Mouse (Mus musculus) hindbrain, embryonic 11.5 days (tissue): ENCODE data around the gene Sec24c. TPM values are rescaled to one million over a fixed set of nuclear protein-coding genes. Genes with fewer than 3 reads are reported as not detected.
"Not testable (repeated sequence)": the region's sequence is repeated elsewhere in the genome, so short reads cannot be mapped to it uniquely, and the experiment has no call there.

Experiments
- ATAC-seq: fragments of 200-750 bp; cut with Nextera tagmentation; 2 replicates; pipeline ENCODE4 v1.8.0; 2017; ENCODE audit warnings: mild to moderate bottlenecking, moderate TSS enrichment, moderate library complexity; ENCODE audit not compliant: low FRiP score
- DNase-seq: peaks from one replicate; pipeline ENCODE4 v3.0.0-alpha.2; 2015; ENCODE audit warnings: low spot score
- H3K27ac ChIP-seq: fragments of 300-500 bp; sonication (generic); 2 replicates; pipeline ENCODE4 v1.5.1; 2014; ENCODE audit warnings: mild to moderate bottlenecking, low read depth, low read length
- H3K27me3 ChIP-seq: fragments of 300-500 bp; sonication (generic); 2 replicates; pipeline ENCODE4 v1.6.1; 2014; ENCODE audit warnings: mild to moderate bottlenecking, low read length, moderate library complexity, mixed read lengths; ENCODE audit not compliant: control insufficient read depth, insufficient read depth
- H3K36me3 ChIP-seq: fragments of 300-500 bp; sonication (generic); 2 replicates; pipeline ENCODE4 v1.6.1; 2014; ENCODE audit warnings: mild to moderate bottlenecking, low read length, moderate library complexity, mixed read lengths; ENCODE audit not compliant: control insufficient read depth, insufficient read depth
- H3K4me1 ChIP-seq: fragments of 300-500 bp; sonication (generic); replicated peaks from 2 replicates; pipeline ENCODE4 v1.6.1; 2014; ENCODE audit warnings: low read length, mixed read lengths; ENCODE audit not compliant: control insufficient read depth, insufficient read depth
- H3K4me2 ChIP-seq: fragments of 300-500 bp; sonication (generic); replicated peaks from 2 replicates; pipeline ENCODE4 v1.6.1; 2014; ENCODE audit warnings: mild to moderate bottlenecking, low read depth, low read length
- H3K4me3 ChIP-seq: fragments of 300-500 bp; sonication (generic); 2 replicates; pipeline ENCODE4 v1.5.1; 2014; ENCODE audit warnings: low read depth, low read length
- H3K9ac ChIP-seq: fragments of 300-500 bp; sonication (generic); 2 replicates; pipeline ENCODE4 v1.6.1; 2014; ENCODE audit warnings: low read depth, low read length
- H3K9me3 ChIP-seq: fragments of 300-500 bp; sonication (generic); 2 replicates; pipeline ENCODE4 v1.6.1; 2016; ENCODE audit warnings: low read length; ENCODE audit not compliant: control insufficient read depth
- WGBS: fragments of 180-500 bp; shearing (Covaris S2); extraction: QIAGEN DNeasy Blood & Tissue Kit; methylation state at CpG from one replicate; pipeline ENCODE4 v1.1.7; 2014; 5-methylcytosine and 5-hydroxymethylcytosine counted together
- polyA plus RNA-seq: library from polyadenylated mRNA; unstranded; fragments of >200 nt; fragmentation: Nextera tagmentation; extraction: Ambion mirVana; gene quantifications from 2 replicates; pipeline ENCODE4 v1.2.1, GENCODE M21; 2014

Gene Sec24c
- polyA plus RNA-seq, result 76.6 and 79.0 TPM in 2 replicates

GRCm38 (mm10) chr14:20674064-20674833 lies at the start of gene Sec24c:
Gene Sec24c (plus strand): TSS chr14:20674308.
- 2% methylated on average over 43 of the region's 43 CpGs for WGBS
- Histone ChIP-seq H3K9ac (peak within 1 kb of the TSS; percentile 73), H3K27me3 (no peaks in the 10 kb centered on the region)

GRCm38 (mm10) chr14:20626447-20626846 lies 47.7 kb upstream of the Sec24c start:
- Histone ChIP-seq H3K9ac (no peak overlapping the region), H3K27ac (no peak overlapping the region), H3K4me1 (no peaks in the 10 kb centered on the region), H3K4me3 (no peak overlapping the region), H3K36me3 (no peaks in the 10 kb centered on the region), H3K4me2 (no peak overlapping the region), H3K9me3 (no peaks in the 10 kb centered on the region), H3K27me3 (no peaks in the 10 kb centered on the region)
- DNase-seq (no peak), ATAC-seq (no peak)
- WGBS, result 83% methylated on average over 2 of the region's 2 CpGs

More at GRCm38 (mm10) chr14:20674064-20674833, at the start of gene Sec24c:
- Histone ChIP-seq H3K4me3 (peak within 1 kb of the TSS; percentile 63), H3K4me2 (peak within 1 kb of the TSS; percentile 82), H3K36me3 (peaks cover 4% of the 10 kb centered on the region; the same call in 1 of the 2 replicates), H3K9me3 (no peaks in the 10 kb centered on the region), H3K27ac (peak within 1 kb of the TSS; percentile 58), H3K4me1 (no peaks in the 10 kb centered on the region; the same call in 1 of the 2 replicates)
- ATAC-seq (peak; percentile 98), DNase-seq (peak; percentile 100)

GRCm38 (mm10) chr14:20626971-20627370 lies 47.1 kb upstream of the Sec24c start:
- 56% methylated on average over 3 of the region's 3 CpGs for WGBS

GRCm38 (mm10) chr14:20631253-20631652 lies 42.9 kb upstream of the Sec24c start:
- ATAC-seq (no peak), DNase-seq (no peak)
- no peak overlapping the region for H3K9ac ChIP-seq
- H3K9me3 ChIP-seq, result no peaks in the 10 kb centered on the region
- no peaks in the 10 kb centered on the region for H3K27me3 ChIP-seq
- no peak overlapping the region for H3K4me2 ChIP-seq
- no peaks in the 10 kb centered on the region for H3K36me3 ChIP-seq
- no peak overlapping the region for H3K27ac ChIP-seq
- no peak overlapping the region for H3K4me3 ChIP-seq
- WGBS, result 83% methylated on average over 4 of the region's 4 CpGs
- no peaks in the 10 kb centered on the region for H3K4me1 ChIP-seq

More at GRCm38 (mm10) chr14:20626971-20627370, 47.1 kb upstream of the Sec24c start:
- Histone ChIP-seq H3K9me3 (no peaks in the 10 kb centered on the region), H3K4me2 (no peak overlapping the region), H3K4me1 (no peaks in the 10 kb centered on the region), H3K4me3 (no peak overlapping the region), H3K36me3 (no peaks in the 10 kb centered on the region), H3K9ac (no peak overlapping the region), H3K27ac (no peak overlapping the region), H3K27me3 (no peaks in the 10 kb centered on the region)
- DNase-seq (no peak), ATAC-seq (no peak)

- no peak for DNase-seq
Observed at GRCm38 (mm10) chr14:20635546-20635945, 38.6 kb upstream of the Sec24c start.

GRCm38 (mm10) chr14:20636968-20637367 lies 37.1 kb upstream of the Sec24c start:
- DNase-seq, ATAC-seq, H3K27me3 ChIP-seq, H3K9me3 ChIP-seq, H3K9ac ChIP-seq, H3K4me1 ChIP-seq, H3K36me3 ChIP-seq, H3K4me2 ChIP-seq, H3K27ac ChIP-seq, H3K4me3 ChIP-seq: not testable (repeated sequence)
- WGBS, result 92% methylated on average over 3 of the region's 3 CpGs

More at GRCm38 (mm10) chr14:20635546-20635945, 38.6 kb upstream of the Sec24c start:
- no peak for ATAC-seq
- H3K9me3 ChIP-seq, result no peaks in the 10 kb centered on the region
- no peaks in the 10 kb centered on the region for H3K27me3 ChIP-seq
- no peak overlapping the region for H3K27ac ChIP-seq
- H3K4me2 ChIP-seq, result no peak overlapping the region
- no peak overlapping the region for H3K9ac ChIP-seq
- H3K4me1 ChIP-seq, result no peaks in the 10 kb centered on the region
- H3K4me3 ChIP-seq, result no peak overlapping the region
- no peaks in the 10 kb centered on the region for H3K36me3 ChIP-seq
- 85% methylated on average over 2 of the region's 2 CpGs for WGBS

- H3K4me2 ChIP-seq, result no peak overlapping the region
- no peaks in the 10 kb centered on the region for H3K27me3 ChIP-seq
- DNase-seq (no peak), ATAC-seq (no peak)
- no peaks in the 10 kb centered on the region for H3K4me1 ChIP-seq
- no peak overlapping the region for H3K4me3 ChIP-seq
- no peaks in the 10 kb centered on the region for H3K36me3 ChIP-seq
- WGBS, result 92% methylated on average over 2 of the region's 2 CpGs
- H3K9me3 ChIP-seq, result no peaks in the 10 kb centered on the region
- H3K27ac ChIP-seq, result no peak overlapping the region
- H3K9ac ChIP-seq, result no peak overlapping the region
Observed at GRCm38 (mm10) chr14:20637818-20638574, 36.1 kb upstream of the Sec24c start.

GRCm38 (mm10) chr14:20638702-20639101 lies 35.4 kb upstream of the Sec24c start:
- 94% methylated on average over 6 of the region's 6 CpGs for WGBS
- Histone ChIP-seq H3K27ac (no peak overlapping the region), H3K4me3 (no peak overlapping the region), H3K9me3 (no peaks in the 10 kb centered on the region), H3K36me3 (no peaks in the 10 kb centered on the region), H3K4me2 (no peak overlapping the region), H3K9ac (no peak overlapping the region), H3K4me1 (no peaks in the 10 kb centered on the region), H3K27me3 (no peaks in the 10 kb centered on the region)
- no peak for ATAC-seq
- no peak for DNase-seq
